In the genomic region with DNA sequence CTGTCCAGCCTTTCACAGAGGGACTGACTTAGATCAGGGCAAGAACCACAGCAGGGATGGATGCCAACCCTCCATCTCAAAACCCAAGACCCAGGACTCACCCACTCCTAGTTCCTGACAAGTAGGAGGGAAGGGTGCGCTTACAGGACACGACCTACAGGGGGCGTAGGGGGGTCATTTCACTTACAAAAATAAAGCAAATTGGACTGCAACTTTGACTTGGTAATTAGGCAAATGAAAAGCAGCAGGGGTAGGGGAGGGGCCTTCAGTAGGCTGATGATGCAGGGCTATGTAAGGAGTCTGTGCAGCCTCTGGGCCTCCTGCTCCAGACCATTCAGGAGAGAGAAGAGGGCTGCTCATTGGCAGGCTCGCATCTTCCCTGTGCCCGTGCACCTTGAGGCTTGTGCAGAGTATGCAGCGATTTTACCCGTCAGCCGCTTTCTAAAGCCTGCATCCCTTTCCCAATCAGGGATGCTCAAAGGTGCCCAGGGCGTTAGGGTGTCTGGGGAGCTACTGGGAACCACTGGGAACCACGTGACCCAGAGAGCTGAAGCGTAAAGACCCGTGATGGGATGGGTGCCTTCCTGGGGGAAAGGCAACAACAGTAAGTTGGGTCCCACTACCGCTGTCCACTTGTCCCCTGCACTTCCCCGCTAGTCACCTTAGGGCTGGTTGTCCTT, we compare ENCODE assay signal across 10 mouse cellular contexts. TPM values are rescaled to one million over a fixed set of nuclear protein-coding genes. Genes with fewer than 3 reads are reported as not detected.
DNase-seq lines count a peak whose midpoint lies in the region; ATAC-seq and TF ChIP-seq lines count a peak whose summit lies in the region.
"Had no signal": no experiment of that assay in that cellular context is flagged by ENCODE, and none has a peak within 500 bp of the region (broad histone marks: within the 10 kb centered on the region; RNA-seq: fewer than 3 reads in every experiment).

No protein-coding gene starts in this region.

- peak overlapping the region; percentile 37; the same call in 1 of the 2 replicates for H3K27ac ChIP-seq in left cerebral cortex, adult 2 months
- H3K27ac ChIP-seq: embryonic facial prominence, embryonic 12.5 days; stomach, embryonic 15.5 days had no signal

- ATAC-seq in megakaryocyte progenitor cell, adult 5-6 weeks (replicated peaks; ENCODE audit: poor library complexity) = peak; percentile 38; the same call in 1 of the 2 replicates

- intact Hi-C loops in left cerebral cortex, adult 2 months (cut with DNase I) = no loop called here

- peak; percentile 30 to 33 for DNase-seq in left cerebral cortex, adult 2 months (ENCODE audit: extremely low spot score in 1 of 2, low spot score in 2 of 2)
- no peak for DNase-seq in left cerebral cortex, adult 11 months (ENCODE audit: low spot score)
- peak; percentile 88 for DNase-seq in ES-CJ7 (ENCODE audit: low read depth, low spot score)
- peak; percentile 71 for DNase-seq in cerebellum, adult 9-10 months
- DNase-seq in kidney, postnatal 14 days = no peak
- no peak for DNase-seq in adrenal gland, postnatal 25 days
- no peak for DNase-seq in lung, postnatal 25 days (ENCODE audit: low spot score)

- TF ChIP-seq CTCF in left cerebral cortex, adult 2 months (IDR thresholded peaks at IDR 0.05) = peak; percentile 63

- H3K4me3 ChIP-seq in left cerebral cortex, adult 2 months = no peak overlapping the region
- H3K4me3 ChIP-seq: embryonic facial prominence, embryonic 12.5 days; stomach, embryonic 15.5 days had no signal

RNA-seq across cellular contexts. Expression of gene Npcd, which starts 8.8 kb away (rescaled TPM):
- total RNA-seq in left cerebral cortex, adult 2 months (2021) = 10 to 100 TPM in 1 of 2 experiments, 1 to 10 TPM in 1; 9.7 to 19.7 TPM
- total RNA-seq in megakaryocyte progenitor cell, adult 5-6 weeks (2015) = 0.51 TPM in 1 of 2 replicates, not detected in the other
- 0.34 TPM in 1 of 2 replicates, not detected in the other for total RNA-seq in megakaryocyte progenitor cell, adult 5-6 weeks (2017)
- 1.7 and 2.6 TPM in 2 replicates for total RNA-seq in adrenal gland, postnatal 25 days (2021)

RNA-seq across cellular contexts. Expression of gene Cbx6, which starts 9.2 kb away (rescaled TPM):
- total RNA-seq in left cerebral cortex, adult 2 months (2021) = 100 to 1,000 TPM; 370 to 387 TPM
- total RNA-seq in megakaryocyte progenitor cell, adult 5-6 weeks (2015) = 5.9 and 6.1 TPM in 2 replicates
- 7.5 and 11.5 TPM in 2 replicates for total RNA-seq in megakaryocyte progenitor cell, adult 5-6 weeks (2017)
- 55.3 and 73.0 TPM in 2 replicates for total RNA-seq in adrenal gland, postnatal 25 days (2021)

RNA-seq across cellular contexts. Expression of gene Nptxr, which starts 20.7 kb away (rescaled TPM):
- total RNA-seq in left cerebral cortex, adult 2 months (2021) = 100 to 1,000 TPM; 800 to 813 TPM
- total RNA-seq in megakaryocyte progenitor cell, adult 5-6 weeks (2015) = 0.15 and 0.20 TPM in 2 replicates
- total RNA-seq in megakaryocyte progenitor cell, adult 5-6 weeks (2017) = 0.14 and 0.17 TPM in 2 replicates
- total RNA-seq in adrenal gland, postnatal 25 days (2021) = 4.6 and 6.8 TPM in 2 replicates

RNA-seq across cellular contexts. Expression of gene Dnal4, which starts 47.6 kb away (rescaled TPM):
- total RNA-seq in left cerebral cortex, adult 2 months (2021) = 10 to 100 TPM; 53.2 to 54.1 TPM
- total RNA-seq in megakaryocyte progenitor cell, adult 5-6 weeks (2015) = 15.9 and 16.2 TPM in 2 replicates
- total RNA-seq in megakaryocyte progenitor cell, adult 5-6 weeks (2017) = 12.2 and 12.5 TPM in 2 replicates
- 17.7 and 23.1 TPM in 2 replicates for total RNA-seq in adrenal gland, postnatal 25 days (2021)

Comparison
In these comparisons a context has a peak if more than half of its experiments do, and no peak if none do; other contexts are left out.
1. DNase-seq: peak in left cerebral cortex, adult 2 months (2 of 2), ES-CJ7 (single experiment) and cerebellum, adult 9-10 months (single experiment); none in left cerebral cortex, adult 11 months (single experiment), kidney, postnatal 14 days (single experiment), adrenal gland, postnatal 25 days (single experiment) and lung, postnatal 25 days (single experiment).
2. RNA of gene Nptxr, which starts 20.7 kb away (total RNA-seq): 800 to 813 TPM in left cerebral cortex, adult 2 months; 4.6 to 6.8 TPM in adrenal gland, postnatal 25 days and 0.14 to 0.20 TPM in megakaryocyte progenitor cell, adult 5-6 weeks; every median in the first group is over 100 times any median in the second.